Mouse (Mus musculus) hindbrain, embryonic 15.5 days (tissue): Measurements from ENCODE around the gene Fuca1. TPM values are rescaled to one million over a fixed set of nuclear protein-coding genes. Genes with fewer than 3 reads are reported as not detected.
A peak's percentile ranks its signal among the peaks of the same experiment; 100 is the strongest.
"Not testable (repeated sequence)": the region's sequence is repeated elsewhere in the genome, so short reads cannot be mapped to it uniquely, and the experiment has no call there.

Experiments
- ATAC-seq: fragments of 200-750 bp; cut with Nextera tagmentation; 2 replicates; pipeline ENCODE4 v1.8.0; 2017; ENCODE audit warnings: low read depth, moderate number of reproducible peaks, moderate TSS enrichment; ENCODE audit not compliant: low FRiP score
- H3K27ac ChIP-seq: fragments of 300-500 bp; sonication (generic); replicated peaks from 2 replicates; pipeline ENCODE4 v1.5.1; 2015; ENCODE audit warnings: mild to moderate bottlenecking, inconsistent platforms
- H3K27me3 ChIP-seq: fragments of 300-500 bp; sonication (generic); 2 replicates; pipeline ENCODE4 v1.6.1; 2015; ENCODE audit warnings: control low read depth, inconsistent platforms
- H3K36me3 ChIP-seq: fragments of 300-500 bp; sonication (generic); 2 replicates; pipeline ENCODE4 v1.6.1; 2015; ENCODE audit warnings: control low read depth, inconsistent platforms
- H3K4me1 ChIP-seq: fragments of 300-500 bp; sonication (generic); replicated peaks from 2 replicates; pipeline ENCODE4 v1.6.1; 2015; ENCODE audit warnings: control low read depth, inconsistent platforms
- H3K4me2 ChIP-seq: fragments of 300-500 bp; sonication (generic); 2 replicates; pipeline ENCODE4 v1.6.1; 2015; ENCODE audit warnings: moderate library complexity, mild to moderate bottlenecking, inconsistent platforms
- H3K4me3 ChIP-seq: fragments of 300-500 bp; sonication (generic); 2 replicates; pipeline ENCODE4 v1.5.1; 2015; ENCODE audit warnings: mild to moderate bottlenecking, inconsistent platforms
- H3K9ac ChIP-seq: fragments of 300-500 bp; sonication (generic); 2 replicates; pipeline ENCODE4 v1.6.1; 2015; ENCODE audit warnings: inconsistent platforms
- H3K9me3 ChIP-seq: fragments of 300-500 bp; sonication (generic); 2 replicates; pipeline ENCODE4 v1.6.1; 2016; ENCODE audit warnings: control low read depth, inconsistent platforms
- WGBS: fragments of 180-500 bp; shearing (Covaris S2); methylation state at CpG from one replicate; pipeline ENCODE4 v1.1.7; 2015; 5-methylcytosine and 5-hydroxymethylcytosine counted together
- polyA plus RNA-seq: library from polyadenylated mRNA; unstranded; fragments of >200 nt; fragmentation: Nextera tagmentation; extraction: Ambion mirVana; gene quantifications from 2 replicates; pipeline ENCODE4 v1.2.1, GENCODE M21; 2015

The Fuca1 gene
- polyA plus RNA-seq, 1 experiment from 2014 or later: 72.8 TPM

DNA sequence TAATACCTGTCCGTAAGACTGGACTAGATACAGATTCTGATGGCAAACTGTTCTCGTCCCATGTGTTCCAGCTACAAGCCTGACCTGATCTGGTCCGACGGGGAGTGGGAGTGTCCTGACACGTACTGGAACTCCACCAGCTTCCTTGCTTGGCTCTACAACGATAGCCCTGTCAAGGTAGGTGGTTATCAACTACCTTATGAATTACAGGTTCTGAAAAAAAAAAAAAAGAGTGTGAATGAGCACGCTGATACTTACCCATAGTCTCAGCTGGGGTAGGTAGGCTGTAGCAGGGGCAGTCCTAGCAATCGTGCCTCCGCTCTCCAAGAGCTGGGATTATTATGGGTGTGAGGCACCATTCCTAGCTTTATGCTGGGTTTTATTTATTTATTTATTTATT is 9.3 kb downstream of the Fuca1 start:
- Histone ChIP-seq H3K4me3 (no peak overlapping the region), H3K4me1 (no peaks in the 10 kb centered on the region), H3K27me3 (no peaks in the 10 kb centered on the region), H3K36me3 (peaks cover 18% of the 10 kb centered on the region; the same call in 1 of the 2 replicates), H3K27ac (no peak overlapping the region), H3K9ac (no peak overlapping the region), H3K9me3 (no peaks in the 10 kb centered on the region), H3K4me2 (no peak overlapping the region)
- WGBS: 93% methylated on average over 9 of the region's 9 CpGs
- ATAC-seq: no peak

- Histone ChIP-seq H3K9ac (no peak overlapping the region), H3K36me3 (peaks cover 18% of the 10 kb centered on the region; the same call in 1 of the 2 replicates), H3K4me2 (no peak overlapping the region), H3K27me3 (no peaks in the 10 kb centered on the region), H3K9me3 (no peaks in the 10 kb centered on the region), H3K27ac (no peak overlapping the region), H3K4me3 (no peak overlapping the region), H3K4me1 (no peaks in the 10 kb centered on the region)
- 96% methylated on average over 8 of the region's 8 CpGs for WGBS
- ATAC-seq: no peak
Observed at GRCm38 (mm10) chr4:135930239-135930638, 9.7 kb downstream of the Fuca1 start.

GRCm38 (mm10) chr4:135931832-135932231 is 11.3 kb downstream of the Fuca1 start:
- Histone ChIP-seq H3K4me1 (no peaks in the 10 kb centered on the region), H3K36me3 (peaks cover 16% of the 10 kb centered on the region; the same call in 1 of the 2 replicates), H3K4me2 (no peak overlapping the region), H3K9me3 (no peaks in the 10 kb centered on the region), H3K4me3 (no peak overlapping the region), H3K27me3 (no peaks in the 10 kb centered on the region), H3K27ac (no peak overlapping the region), H3K9ac (no peak overlapping the region)
- ATAC-seq: no peak
- WGBS: 70% methylated on average over 5 of the region's 5 CpGs

DNA sequence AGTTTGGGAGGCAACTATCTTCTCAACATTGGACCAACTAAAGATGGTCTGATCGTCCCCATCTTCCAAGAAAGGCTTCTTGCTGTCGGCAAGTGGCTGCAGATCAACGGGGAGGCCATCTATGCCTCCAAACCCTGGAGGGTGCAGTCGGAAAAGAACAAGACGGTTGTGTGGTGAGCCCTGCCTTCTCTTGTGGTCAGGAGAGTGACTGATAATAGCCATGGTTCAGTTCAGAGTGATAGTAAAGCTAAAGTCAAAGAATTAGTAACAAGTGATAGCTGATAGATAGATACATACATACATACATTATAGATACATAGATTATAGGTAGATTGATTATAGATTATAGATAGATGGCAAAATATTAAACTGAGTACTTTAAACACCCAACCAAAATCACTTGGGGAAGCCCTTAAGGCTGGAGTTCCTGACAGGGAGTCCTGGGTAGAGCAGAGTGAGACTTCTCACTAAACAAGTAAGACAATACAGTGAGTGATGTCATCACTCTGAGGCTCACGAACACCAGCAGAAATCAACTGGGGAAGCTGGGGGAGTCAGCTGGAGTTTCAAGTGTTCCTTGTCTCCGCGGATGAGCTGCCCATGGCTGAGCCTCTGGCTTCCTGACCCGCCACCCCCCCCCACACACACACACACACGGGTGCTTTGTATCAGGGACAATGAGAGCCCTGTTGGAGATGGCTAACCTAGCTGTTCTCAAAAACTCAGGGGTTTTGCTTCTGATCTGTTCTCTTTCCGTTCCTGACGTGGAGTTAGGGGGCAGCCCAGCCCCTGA is 14.4 kb downstream of the Fuca1 start:
- peaks cover 24% of the 10 kb centered on the region for H3K36me3 ChIP-seq
- no peaks in the 10 kb centered on the region for H3K9me3 ChIP-seq
- no peaks in the 10 kb centered on the region for H3K27me3 ChIP-seq
- ATAC-seq: no peak
- H3K27ac ChIP-seq: no peak overlapping the region
- H3K4me2 ChIP-seq: no peak overlapping the region
- no peaks in the 10 kb centered on the region for H3K4me1 ChIP-seq
- no peak overlapping the region for H3K9ac ChIP-seq
- WGBS: 44% methylated on average over 12 of the region's 12 CpGs
- H3K4me3 ChIP-seq: no peak overlapping the region

- 61% methylated on average over 5 of the region's 5 CpGs for WGBS
- H3K36me3 ChIP-seq: peaks cover 26% of the 10 kb centered on the region
Observed at GRCm38 (mm10) chr4:135935502-135935901, 15.0 kb downstream of the Fuca1 start.

GRCm38 (mm10) chr4:135938858-135939257 is 18.3 kb downstream of the Fuca1 start:
- H3K9ac ChIP-seq: no peak overlapping the region
- no peak for ATAC-seq
- H3K36me3 ChIP-seq: peaks cover 23% of the 10 kb centered on the region
- no peaks in the 10 kb centered on the region for H3K27me3 ChIP-seq
- no peaks in the 10 kb centered on the region for H3K9me3 ChIP-seq
- no peak overlapping the region for H3K4me3 ChIP-seq
- H3K27ac ChIP-seq: no peak overlapping the region
- no peak overlapping the region for H3K4me2 ChIP-seq
- H3K4me1 ChIP-seq: no peaks in the 10 kb centered on the region
- 85% methylated on average over 7 of the region's 7 CpGs for WGBS

More at GRCm38 (mm10) chr4:135935502-135935901, 15.0 kb downstream of the Fuca1 start:
- H3K27ac ChIP-seq: no peak overlapping the region
- H3K27me3 ChIP-seq: no peaks in the 10 kb centered on the region
- ATAC-seq: no peak
- no peak overlapping the region for H3K4me3 ChIP-seq
- H3K4me1 ChIP-seq: no peaks in the 10 kb centered on the region
- no peaks in the 10 kb centered on the region for H3K9me3 ChIP-seq
- no peak overlapping the region for H3K4me2 ChIP-seq
- H3K9ac ChIP-seq: no peak overlapping the region

DNA sequence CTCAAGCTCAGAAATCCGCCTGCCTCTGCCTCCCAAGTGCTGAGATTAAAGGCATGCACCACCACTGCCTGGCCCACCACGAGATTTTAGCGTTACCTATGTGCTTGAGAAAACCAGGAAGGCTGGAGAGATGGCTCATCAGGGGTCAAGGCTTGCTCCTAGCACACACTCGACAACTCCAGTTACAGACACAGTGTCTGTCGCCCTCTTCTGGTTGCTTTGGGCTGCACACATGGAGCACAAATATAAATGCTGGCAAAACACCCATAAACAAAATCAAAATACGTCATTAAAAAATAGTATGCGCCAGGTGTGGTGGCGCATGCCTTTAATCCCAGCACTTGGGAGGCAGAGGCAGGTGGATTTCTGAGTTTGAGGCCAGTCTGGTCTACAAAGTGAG is 20.5 kb downstream of the Fuca1 start:
- not testable (repeated sequence) for H3K27me3 ChIP-seq, H3K27ac ChIP-seq, H3K4me2 ChIP-seq, ATAC-seq, H3K9ac ChIP-seq, H3K4me3 ChIP-seq, H3K4me1 ChIP-seq, H3K9me3 ChIP-seq
- peaks cover 18% of the 10 kb centered on the region for H3K36me3 ChIP-seq
- WGBS: 81% methylated on average over 8 of the region's 8 CpGs

DNA sequence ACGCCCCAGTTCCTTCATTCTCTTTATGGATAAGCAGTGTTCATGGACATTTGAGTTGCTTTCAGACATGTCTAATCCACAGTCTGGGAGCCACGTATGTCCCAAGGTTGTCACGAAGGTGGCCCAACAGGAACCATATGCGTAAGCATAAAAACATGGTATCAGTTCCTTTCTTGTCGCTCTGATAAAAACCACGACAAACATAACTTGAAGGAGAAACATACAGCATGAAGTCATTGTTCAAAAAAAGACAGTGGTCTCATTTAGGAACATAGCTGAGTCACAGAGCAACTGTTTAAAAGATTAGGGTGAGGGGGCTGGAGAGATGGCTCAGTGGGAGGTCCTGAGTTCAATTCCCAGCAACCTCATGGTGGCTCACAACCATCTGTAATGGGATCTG is 21.7 kb downstream of the Fuca1 start:
- Histone ChIP-seq H3K9me3 (no peaks in the 10 kb centered on the region), H3K4me1 (peaks cover 7% of the 10 kb centered on the region), H3K9ac (no peak overlapping the region), H3K4me2 (no peak overlapping the region), H3K36me3 (peaks cover 18% of the 10 kb centered on the region), H3K4me3 (no peak overlapping the region), H3K27me3 (no peaks in the 10 kb centered on the region), H3K27ac (no peak overlapping the region)
- whole genome bisulfite sequencing: 92% methylated on average over 6 of the region's 6 CpGs
- ATAC-seq: no peak

DNA sequence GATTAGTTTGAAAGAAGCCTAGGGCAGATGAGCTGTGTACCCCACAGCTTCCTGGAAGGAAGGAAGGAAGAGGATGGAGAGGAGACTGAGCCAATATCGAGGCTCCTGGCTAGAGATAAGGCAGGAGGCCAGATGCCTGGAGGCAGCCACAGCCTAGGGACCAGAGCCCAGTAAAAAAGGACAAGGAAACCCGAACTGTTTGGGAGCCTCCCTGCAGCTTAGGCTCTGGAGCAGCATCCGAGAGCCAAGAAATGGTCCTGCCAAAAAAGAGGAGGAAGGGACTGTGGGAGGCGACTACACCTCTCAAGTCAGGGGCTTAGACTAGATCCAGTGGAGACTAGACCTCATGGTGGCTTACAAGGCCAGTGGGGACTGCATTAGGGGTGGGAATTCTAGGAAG is 22.9 kb downstream of the Fuca1 start:
- Histone ChIP-seq H3K9ac (no peak overlapping the region), H3K27ac (no peak overlapping the region), H3K4me3 (no peak overlapping the region), H3K9me3 (no peaks in the 10 kb centered on the region), H3K4me2 (no peak overlapping the region), H3K27me3 (no peaks in the 10 kb centered on the region), H3K36me3 (peaks cover 18% of the 10 kb centered on the region), H3K4me1 (peaks cover 19% of the 10 kb centered on the region)
- no peak for ATAC-seq
- WGBS: 62% methylated on average over 4 of the region's 4 CpGs

- ATAC-seq: peak; percentile 24; the same call in 1 of the 2 replicates
Observed at GRCm38 (mm10) chr4:135945706-135946105, 25.2 kb downstream of the Fuca1 start.

GRCm38 (mm10) chr4:135946278-135946658 is 25.7 kb downstream of the Fuca1 start, which contains the start of gene Hmgcl:
Gene Hmgcl, plus strand, starts transcription at chr4:135946448.
- peak; percentile 93 for ATAC-seq
- 0% methylated on average over 23 of the region's 23 CpGs for WGBS
- Histone ChIP-seq H3K36me3 (peaks cover 4% of the 10 kb centered on the region), H3K4me2 (peak within 1 kb of the TSS; percentile 84), H3K27ac (peak within 1 kb of the TSS; percentile 81), H3K9me3 (no peaks in the 10 kb centered on the region), H3K4me3 (peak within 1 kb of the TSS; percentile 88), H3K9ac (peak within 1 kb of the TSS; percentile 87), H3K4me1 (peaks cover 24% of the 10 kb centered on the region), H3K27me3 (no peaks in the 10 kb centered on the region)

More at GRCm38 (mm10) chr4:135945706-135946105, 25.2 kb downstream of the Fuca1 start:
- Histone ChIP-seq H3K4me1 (peaks cover 24% of the 10 kb centered on the region), H3K9me3 (no peaks in the 10 kb centered on the region), H3K4me2 (peak overlapping the region; percentile 84), H3K36me3 (peaks cover 5% of the 10 kb centered on the region; the same call in 1 of the 2 replicates), H3K27me3 (no peaks in the 10 kb centered on the region), H3K27ac (peak overlapping the region; percentile 81), H3K9ac (peak overlapping the region; percentile 87), H3K4me3 (peak overlapping the region; percentile 88)
- WGBS: 78% methylated on average over 10 of the region's 10 CpGs

- H3K4me2 ChIP-seq: peak overlapping the region; percentile 84
- H3K36me3 ChIP-seq: peaks cover 10% of the 10 kb centered on the region
- H3K9ac ChIP-seq: peak overlapping the region; percentile 87
- ATAC-seq: no peak
- peaks cover 24% of the 10 kb centered on the region for H3K4me1 ChIP-seq
- H3K4me3 ChIP-seq: peak overlapping the region; percentile 88
- H3K9me3 ChIP-seq: no peaks in the 10 kb centered on the region
- H3K27ac ChIP-seq: peak overlapping the region; percentile 81
- H3K27me3 ChIP-seq: no peaks in the 10 kb centered on the region
- under 1% methylated on average over 28 of the region's 28 CpGs for WGBS
Observed at GRCm38 (mm10) chr4:135946659-135947301, 26.2 kb downstream of the Fuca1 start.
